9 mouse cellular contexts compared by ENCODE assay signal in genomic region chr3:105935033-105935432, GRCm38 (mm10). TPM values are rescaled to one million over a fixed set of nuclear protein-coding genes. Genes with fewer than 3 reads are reported as not detected.
DNase-seq lines count a peak whose midpoint lies in the region; ATAC-seq and TF ChIP-seq lines count a peak whose summit lies in the region.
"Had no signal": no experiment of that assay in that cellular context is flagged by ENCODE, and none has a peak within 500 bp of the region (broad histone marks: within the 10 kb centered on the region; RNA-seq: fewer than 3 reads in every experiment).

No protein-coding gene starts in this region.

- H3K27me3 ChIP-seq in liver, adult 2 months (ENCODE audit: control insufficient read depth, insufficient read depth, low read length): no peaks in the 10 kb centered on the region
- no peaks in the 10 kb centered on the region for H3K27me3 ChIP-seq in liver, embryonic 11.5 days (replicated peaks; ENCODE audit: control insufficient read depth, insufficient read depth, low read length)
- H3K27me3 ChIP-seq in heart, embryonic 14.5 days (ENCODE audit: control insufficient read depth, insufficient read depth, low read length): no peaks in the 10 kb centered on the region
- no peaks in the 10 kb centered on the region for H3K27me3 ChIP-seq in lung, embryonic 16.5 days (ENCODE audit: control insufficient read depth, insufficient read depth, low read depth, low read length)
- H3K27me3 ChIP-seq in hindbrain, embryonic 16.5 days (replicated peaks; ENCODE audit: control insufficient read depth, insufficient read depth, low read length): no peaks in the 10 kb centered on the region

- H3K9ac ChIP-seq in liver, adult 2 months (ENCODE audit: low read depth, low read length): no peak overlapping the region
- no peak overlapping the region for H3K9ac ChIP-seq in liver, embryonic 11.5 days (ENCODE audit: low read depth, low read length)
- H3K9ac ChIP-seq in heart, embryonic 14.5 days (ENCODE audit: low read length): no peak overlapping the region
- no peak overlapping the region for H3K9ac ChIP-seq in lung, embryonic 16.5 days (ENCODE audit: low read length)
- no peak overlapping the region for H3K9ac ChIP-seq in hindbrain, embryonic 16.5 days (ENCODE audit: low read depth, low read length)

- no peaks in the 10 kb centered on the region for H3K4me1 ChIP-seq in liver, adult 2 months (ENCODE audit: control insufficient read depth, insufficient read depth, low read length)
- no peaks in the 10 kb centered on the region for H3K4me1 ChIP-seq in liver, embryonic 11.5 days (replicated peaks; ENCODE audit: control insufficient read depth, insufficient read depth, low read length)
- peaks cover 2 to 8% of the 10 kb centered on the region in 2 experiments; a peak in 3 of 4 replicates for H3K4me1 ChIP-seq in heart, embryonic 14.5 days (ENCODE audit: control insufficient read depth in 2 of 2, insufficient read depth in 2 of 2, low read length in 2 of 2)
- H3K4me1 ChIP-seq in lung, embryonic 16.5 days (replicated peaks; ENCODE audit: control insufficient read depth, insufficient read depth, low read length): peaks cover 6% of the 10 kb centered on the region
- H3K4me1 ChIP-seq in hindbrain, embryonic 16.5 days (ENCODE audit: control insufficient read depth, insufficient read depth, low read depth, low read length): no peaks in the 10 kb centered on the region

- H3K79me2 ChIP-seq in liver, adult 2 months (ENCODE audit: control insufficient read depth, insufficient read depth, low read length): no peaks in the 10 kb centered on the region

- no peak overlapping the region for H3K4me2 ChIP-seq in liver, embryonic 11.5 days
- H3K4me2 ChIP-seq in heart, embryonic 14.5 days (ENCODE audit: low read length): peak overlapping the region; percentile 9; the same call in 1 of the 2 replicates
- no peak overlapping the region for H3K4me2 ChIP-seq in lung, embryonic 16.5 days (ENCODE audit: low read depth, low read length)
- no peak overlapping the region for H3K4me2 ChIP-seq in hindbrain, embryonic 16.5 days (ENCODE audit: low read length)

- no peaks in the 10 kb centered on the region for H3K9me3 ChIP-seq in liver, embryonic 11.5 days (ENCODE audit: control insufficient read depth, low read length)
- H3K9me3 ChIP-seq in heart, embryonic 14.5 days (ENCODE audit: control insufficient read depth, low read length): no peaks in the 10 kb centered on the region
- no peaks in the 10 kb centered on the region for H3K9me3 ChIP-seq in lung, embryonic 16.5 days (ENCODE audit: control insufficient read depth, low read length)
- H3K9me3 ChIP-seq in hindbrain, embryonic 16.5 days (ENCODE audit: control insufficient read depth, low read length): no peaks in the 10 kb centered on the region

- WGBS in liver, adult 2 months: 38% methylated on average over 5 of the region's 5 CpGs
- 90% methylated on average over 5 of the region's 5 CpGs for WGBS in liver, embryonic 11.5 days
- WGBS in heart, embryonic 14.5 days: 35% methylated on average over 5 of the region's 5 CpGs
- 41% methylated on average over 5 of the region's 5 CpGs for WGBS in lung, embryonic 16.5 days
- 71% methylated on average over 5 of the region's 5 CpGs for WGBS in hindbrain, embryonic 16.5 days

- TF ChIP-seq CTCF in liver, adult 2 months (IDR thresholded peaks at IDR 0.05; ENCODE audit: low read depth, low read length): no peak

- no peak overlapping the region for H3K4me3 ChIP-seq in liver, adult 2 months (ENCODE audit: insufficient read depth, low read depth, low read length)
- H3K4me3 ChIP-seq in liver, embryonic 11.5 days (ENCODE audit: low read depth, low read length): no peak overlapping the region
- no peak overlapping the region for H3K4me3 ChIP-seq in heart, embryonic 14.5 days (ENCODE audit: control insufficient read depth in 1 of 2, insufficient read depth in 1 of 2, low read depth in 1 of 2, low read length in 2 of 2)
- no peak overlapping the region for H3K4me3 ChIP-seq in lung, embryonic 16.5 days (ENCODE audit: low read length)
- H3K4me3 ChIP-seq in hindbrain, embryonic 16.5 days (ENCODE audit: low read length): no peak overlapping the region

- ATAC-seq in liver, embryonic 11.5 days (replicated peaks; ENCODE audit: low FRiP score): no peak
- ATAC-seq in heart, embryonic 14.5 days (ENCODE audit: insufficient number of reproducible peaks, insufficient read depth, low FRiP score, low read depth): peak; percentile 31
- peak; percentile 60; the same call in 1 of the 2 replicates for ATAC-seq in lung, embryonic 16.5 days (ENCODE audit: low read depth)
- no peak for ATAC-seq in CD4-positive, CD25-positive, alpha-beta regulatory T cell, adult 4 months
- ATAC-seq in hindbrain, embryonic 16.5 days: no peak

- no peak for TF ChIP-seq POLR2A in liver, adult 2 months (IDR thresholded peaks at IDR 0.05; ENCODE audit: extremely low read depth, insufficient read depth, low read length)

- DNase-seq in cerebellum, adult 11 months: peak; percentile 5
- no peak for DNase-seq in cerebellum, adult 8-10 months
- peak; percentile 78 for DNase-seq in liver, adult 2 months (ENCODE audit: extremely low read depth, low read depth, low spot score)
- DNase-seq in liver, embryonic 11.5 days (ENCODE audit: low spot score): no peak
- DNase-seq: cerebellum, postnatal 36 days had no signal

- H3K36me3 ChIP-seq in liver, adult 2 months (ENCODE audit: control insufficient read depth, insufficient read depth, low read length): peaks cover 4% of the 10 kb centered on the region; the same call in 1 of the 2 replicates
- H3K36me3 ChIP-seq in liver, embryonic 11.5 days (ENCODE audit: control insufficient read depth, insufficient read depth, low read length): no peaks in the 10 kb centered on the region
- peaks cover 10% of the 10 kb centered on the region for H3K36me3 ChIP-seq in heart, embryonic 14.5 days (ENCODE audit: control insufficient read depth, insufficient read depth, low read length)
- no peaks in the 10 kb centered on the region; the same call in 1 of the 2 replicates for H3K36me3 ChIP-seq in lung, embryonic 16.5 days (ENCODE audit: control insufficient read depth, insufficient read depth, low read length)
- no peaks in the 10 kb centered on the region for H3K36me3 ChIP-seq in hindbrain, embryonic 16.5 days (ENCODE audit: control insufficient read depth, insufficient read depth, low read length)

- no peak overlapping the region for H3K27ac ChIP-seq in liver, adult 2 months (replicated peaks; ENCODE audit: insufficient read depth, low read depth, low read length)
- H3K27ac ChIP-seq in liver, embryonic 11.5 days (ENCODE audit: low read depth, low read length): no peak overlapping the region
- H3K27ac ChIP-seq in heart, embryonic 14.5 days (replicated peaks in 1 of 2; ENCODE audit: control insufficient read depth in 1 of 2, insufficient read depth in 1 of 2, low read depth in 2 of 2, low read length in 2 of 2): peak overlapping the region; percentile 36 to 58; a peak in 3 of 4 replicates
- H3K27ac ChIP-seq in lung, embryonic 16.5 days (ENCODE audit: low read length): peak overlapping the region; percentile 21
- H3K27ac ChIP-seq in hindbrain, embryonic 16.5 days (ENCODE audit: low read depth, low read length): no peak overlapping the region

RNA-seq across cellular contexts. Expression of gene I830077J02Rik, which starts 2.6 kb away (rescaled TPM):
- 0.40 and 0.55 TPM in 2 replicates for total RNA-seq in liver, adult 2 months (2014; rRNA removed)
- 0.39 and 0.54 TPM in 2 replicates for polyA plus RNA-seq in liver, adult 2 months (2012; rRNA removed)
- 5.6 and 5.9 TPM in 2 replicates for polyA plus RNA-seq in liver, embryonic 11.5 days (2014; fragmentation: Nextera tagmentation; extraction: Ambion mirVana)
- polyA plus RNA-seq in heart, embryonic 14.5 days (2014; fragmentation: Nextera tagmentation; extraction: Ambion mirVana): 1.5 and 1.8 TPM in 2 replicates
- polyA plus RNA-seq in lung, embryonic 16.5 days (2015; fragmentation: Nextera tagmentation; extraction: Ambion mirVana): 0.93 TPM in 2 replicates
- polyA plus RNA-seq in CD4-positive, CD25-positive, alpha-beta regulatory T cell, adult 4 months (2017; shearing (Covaris generic)): under 1 TPM; 0.51 to 0.61 TPM
- polyA plus RNA-seq in hindbrain, embryonic 16.5 days (2015; fragmentation: Nextera tagmentation; extraction: Ambion mirVana): 0.19 and 0.40 TPM in 2 replicates

RNA-seq across cellular contexts. Expression of gene Wdr77, which starts 24.1 kb away (rescaled TPM):
- total RNA-seq in liver, adult 2 months (2014; rRNA removed): 7.7 and 10.6 TPM in 2 replicates
- 24.1 and 30.1 TPM in 2 replicates for polyA plus RNA-seq in liver, adult 2 months (2012; rRNA removed)
- 154 and 167 TPM in 2 replicates for polyA plus RNA-seq in liver, embryonic 11.5 days (2014; fragmentation: Nextera tagmentation; extraction: Ambion mirVana)
- 83.4 and 91.9 TPM in 2 replicates for polyA plus RNA-seq in heart, embryonic 14.5 days (2014; fragmentation: Nextera tagmentation; extraction: Ambion mirVana)
- polyA plus RNA-seq in lung, embryonic 16.5 days (2015; fragmentation: Nextera tagmentation; extraction: Ambion mirVana): 102 and 117 TPM in 2 replicates
- 10 to 100 TPM; 67.3 to 77.9 TPM for polyA plus RNA-seq in CD4-positive, CD25-positive, alpha-beta regulatory T cell, adult 4 months (2017; shearing (Covaris generic))
- polyA plus RNA-seq in hindbrain, embryonic 16.5 days (2015; fragmentation: Nextera tagmentation; extraction: Ambion mirVana): 85.1 and 87.3 TPM in 2 replicates

RNA-seq across cellular contexts. Expression of gene Atp5f1, which starts 24.9 kb away (rescaled TPM):
- total RNA-seq in liver, adult 2 months (2014; rRNA removed): 445 and 641 TPM in 2 replicates
- polyA plus RNA-seq in liver, adult 2 months (2012; rRNA removed): 237 and 247 TPM in 2 replicates
- 499 and 512 TPM in 2 replicates for polyA plus RNA-seq in liver, embryonic 11.5 days (2014; fragmentation: Nextera tagmentation; extraction: Ambion mirVana)
- 903 and 907 TPM in 2 replicates for polyA plus RNA-seq in heart, embryonic 14.5 days (2014; fragmentation: Nextera tagmentation; extraction: Ambion mirVana)
- 465 and 474 TPM in 2 replicates for polyA plus RNA-seq in lung, embryonic 16.5 days (2015; fragmentation: Nextera tagmentation; extraction: Ambion mirVana)
- 100 to 1,000 TPM; 327 to 367 TPM for polyA plus RNA-seq in CD4-positive, CD25-positive, alpha-beta regulatory T cell, adult 4 months (2017; shearing (Covaris generic))
- 537 and 609 TPM in 2 replicates for polyA plus RNA-seq in hindbrain, embryonic 16.5 days (2015; fragmentation: Nextera tagmentation; extraction: Ambion mirVana)

RNA-seq across cellular contexts. Expression of gene Ovgp1, which starts 38.5 kb away (rescaled TPM):
- 0.37 and 0.67 TPM in 2 replicates for total RNA-seq in liver, adult 2 months (2014; rRNA removed)
- polyA plus RNA-seq in liver, adult 2 months (2012; rRNA removed): 0.21 and 0.34 TPM in 2 replicates
- polyA plus RNA-seq in liver, embryonic 11.5 days (2014; fragmentation: Nextera tagmentation; extraction: Ambion mirVana): 1.0 and 1.7 TPM in 2 replicates
- polyA plus RNA-seq in heart, embryonic 14.5 days (2014; fragmentation: Nextera tagmentation; extraction: Ambion mirVana): 1.2 and 1.8 TPM in 2 replicates
- 0.97 and 2.1 TPM in 2 replicates for polyA plus RNA-seq in lung, embryonic 16.5 days (2015; fragmentation: Nextera tagmentation; extraction: Ambion mirVana)
- 1 to 10 TPM; 5.6 to 7.3 TPM for polyA plus RNA-seq in CD4-positive, CD25-positive, alpha-beta regulatory T cell, adult 4 months (2017; shearing (Covaris generic))
- 3.2 and 3.4 TPM in 2 replicates for polyA plus RNA-seq in hindbrain, embryonic 16.5 days (2015; fragmentation: Nextera tagmentation; extraction: Ambion mirVana)

Comparison
In these comparisons a context has a peak if more than half of its experiments do, and no peak if none do; other contexts are left out.
1. DNase-seq: peak in cerebellum, adult 11 months (single experiment) and liver, adult 2 months (single experiment); none in cerebellum, adult 8-10 months (single experiment) and liver, embryonic 11.5 days (single experiment).
2. H3K27ac ChIP-seq: peak in heart, embryonic 14.5 days (2 of 2) and lung, embryonic 16.5 days (single experiment); none in liver, adult 2 months (single experiment), liver, embryonic 11.5 days (single experiment) and hindbrain, embryonic 16.5 days (single experiment).
3. ATAC-seq: peak in heart, embryonic 14.5 days (single experiment) and lung, embryonic 16.5 days (single experiment); none in liver, embryonic 11.5 days (single experiment), CD4-positive, CD25-positive, alpha-beta regulatory T cell, adult 4 months (single experiment) and hindbrain, embryonic 16.5 days (single experiment).